Mouse (Mus musculus) lung, postnatal 0 days (tissue): ENCODE results near the gene Ifi27l2b.

Experiments used
- CTCF ChIP-seq: IDR thresholded peaks from 2 replicates; pipeline ENCODE4 v1.5.1; 2016; ENCODE audit warnings: antibody characterized with exemption, mild to moderate bottlenecking
- EP300 ChIP-seq: IDR thresholded peaks from 2 replicates; pipeline ENCODE4 v1.6.1; 2016; ENCODE audit warnings: antibody characterized with exemption, mild to moderate bottlenecking, control low read depth

DNA sequence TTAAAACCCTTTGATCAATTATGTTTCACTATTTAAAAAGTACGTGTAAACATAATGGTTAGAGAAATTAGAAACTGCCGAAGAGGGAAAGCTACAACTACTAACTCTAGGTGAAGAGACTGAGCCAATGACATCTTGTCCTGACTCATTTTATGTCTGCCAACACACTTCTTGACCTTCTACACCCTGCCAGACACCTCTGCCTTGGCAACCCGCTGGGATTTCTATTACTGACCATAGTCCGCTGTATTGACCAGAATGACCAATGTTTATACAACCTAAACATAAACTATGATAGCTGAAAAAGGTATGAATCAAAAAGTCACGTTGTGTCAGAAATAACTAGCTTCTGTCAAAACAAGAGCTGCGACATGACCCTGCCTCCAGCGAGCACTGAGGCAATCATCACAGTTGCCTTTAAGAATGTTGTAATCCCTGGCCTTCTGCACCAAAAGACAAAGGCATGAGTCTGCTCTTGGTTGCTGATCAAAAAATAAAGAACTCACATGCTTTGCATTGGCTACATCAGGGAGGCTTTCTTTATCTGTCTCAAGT, 20.5 kb upstream of the Ifi27l2b start:
- no peak; the same call in 1 of the 2 replicates for TF ChIP-seq EP300
- no peak for TF ChIP-seq CTCF
